Mouse (Mus musculus): ENCODE measurements around the gene Kirrel3. TPM values are rescaled to one million over a fixed set of nuclear protein-coding genes. Genes with fewer than 3 reads are reported as not detected.

The Kirrel3 gene
- polyA plus RNA-seq, 1 experiment from 2014 or later, result 0.06 TPM

- H3K36me3 ChIP-seq (ENCODE audit: control insufficient read depth, insufficient read depth), result no peaks in the 10 kb centered on the region
- ATAC-seq (ENCODE audit: low read depth), result no peak
- WGBS (ENCODE audit: insufficient replicate concordance), result 46% methylated on average over 5 of the region's 5 CpGs
- no peak overlapping the region for H3K4me2 ChIP-seq (ENCODE audit: low read depth, low read length)
- no peak overlapping the region for H3K9ac ChIP-seq (ENCODE audit: low read depth, low read length)
- H3K9me3 ChIP-seq (replicated peaks; ENCODE audit: control insufficient read depth, low read length), result no peaks in the 10 kb centered on the region
- no peaks in the 10 kb centered on the region for H3K27me3 ChIP-seq (ENCODE audit: control insufficient read depth, insufficient read depth, low read depth, low read length)
- H3K4me1 ChIP-seq (ENCODE audit: control insufficient read depth, low read depth, low read length), result no peaks in the 10 kb centered on the region
- H3K4me3 ChIP-seq (ENCODE audit: low read depth, low read length), result no peak overlapping the region
- H3K27ac ChIP-seq (ENCODE audit: low read length), result no peak overlapping the region
These were observed 236.5 kb downstream of the Kirrel3 start for GRCm38 (mm10) chr9:34722198-34722550.

GRCm38 (mm10) chr9:34732507-34732906, 246.8 kb downstream of the Kirrel3 start:
- Histone ChIP-seq H3K9me3 (replicated peaks; ENCODE audit: control insufficient read depth, low read length) (no peaks in the 10 kb centered on the region), H3K4me1 (ENCODE audit: control insufficient read depth, low read depth, low read length) (no peaks in the 10 kb centered on the region), H3K27me3 (ENCODE audit: control insufficient read depth, insufficient read depth, low read depth, low read length) (no peaks in the 10 kb centered on the region), H3K27ac (ENCODE audit: low read length) (no peak overlapping the region), H3K4me2 (ENCODE audit: low read depth, low read length) (no peak overlapping the region), H3K36me3 (ENCODE audit: control insufficient read depth, insufficient read depth) (no peaks in the 10 kb centered on the region), H3K9ac (ENCODE audit: low read depth, low read length) (no peak overlapping the region), H3K4me3 (ENCODE audit: low read depth, low read length) (no peak overlapping the region)
- no peak for ATAC-seq (ENCODE audit: low read depth)
- WGBS (ENCODE audit: insufficient replicate concordance), result 53% methylated on average over 6 of the region's 6 CpGs

GRCm38 (mm10) chr9:34733579-34733978, 247.9 kb downstream of the Kirrel3 start:
- Histone ChIP-seq H3K27me3 (ENCODE audit: control insufficient read depth, insufficient read depth, low read depth, low read length) (no peaks in the 10 kb centered on the region), H3K9me3 (replicated peaks; ENCODE audit: control insufficient read depth, low read length) (no peaks in the 10 kb centered on the region), H3K27ac (ENCODE audit: low read length) (no peak overlapping the region), H3K4me1 (ENCODE audit: control insufficient read depth, low read depth, low read length) (no peaks in the 10 kb centered on the region), H3K9ac (ENCODE audit: low read depth, low read length) (no peak overlapping the region), H3K36me3 (ENCODE audit: control insufficient read depth, insufficient read depth) (no peaks in the 10 kb centered on the region), H3K4me3 (ENCODE audit: low read depth, low read length) (no peak overlapping the region), H3K4me2 (ENCODE audit: low read depth, low read length) (no peak overlapping the region)
- ATAC-seq (ENCODE audit: low read depth), result no peak
- WGBS (ENCODE audit: insufficient replicate concordance), result 43% methylated on average over 6 of the region's 6 CpGs

GRCm38 (mm10) chr9:34734991-34735390, 249.3 kb downstream of the Kirrel3 start:
- no peak overlapping the region for H3K9ac ChIP-seq (ENCODE audit: low read depth, low read length)
- H3K9me3 ChIP-seq (replicated peaks; ENCODE audit: control insufficient read depth, low read length), result no peaks in the 10 kb centered on the region
- 52% methylated on average over 4 of the region's 4 CpGs for WGBS (ENCODE audit: insufficient replicate concordance)
- no peaks in the 10 kb centered on the region for H3K27me3 ChIP-seq (ENCODE audit: control insufficient read depth, insufficient read depth, low read depth, low read length)
- H3K4me3 ChIP-seq (ENCODE audit: low read depth, low read length), result no peak overlapping the region
- no peak for ATAC-seq (ENCODE audit: low read depth)
- no peak overlapping the region for H3K4me2 ChIP-seq (ENCODE audit: low read depth, low read length)
- H3K4me1 ChIP-seq (ENCODE audit: control insufficient read depth, low read depth, low read length), result no peaks in the 10 kb centered on the region
- no peaks in the 10 kb centered on the region for H3K36me3 ChIP-seq (ENCODE audit: control insufficient read depth, insufficient read depth)
- H3K27ac ChIP-seq (ENCODE audit: low read length), result no peak overlapping the region

GRCm38 (mm10) chr9:34739431-34739830, 253.7 kb downstream of the Kirrel3 start:
- no peaks in the 10 kb centered on the region for H3K27me3 ChIP-seq (ENCODE audit: control insufficient read depth, insufficient read depth, low read depth, low read length)
- WGBS (ENCODE audit: insufficient replicate concordance), result 45% methylated on average over 5 of the region's 5 CpGs
- no peak for ATAC-seq (ENCODE audit: low read depth)

GRCm38 (mm10) chr9:34740814-34741213, 255.1 kb downstream of the Kirrel3 start:
- no peak for ATAC-seq (ENCODE audit: low read depth)
- Histone ChIP-seq H3K9me3 (replicated peaks; ENCODE audit: control insufficient read depth, low read length) (no peaks in the 10 kb centered on the region), H3K4me1 (ENCODE audit: control insufficient read depth, low read depth, low read length) (no peaks in the 10 kb centered on the region), H3K27ac (ENCODE audit: low read length) (no peak overlapping the region), H3K27me3 (ENCODE audit: control insufficient read depth, insufficient read depth, low read depth, low read length) (no peaks in the 10 kb centered on the region), H3K36me3 (ENCODE audit: control insufficient read depth, insufficient read depth) (no peaks in the 10 kb centered on the region), H3K4me2 (ENCODE audit: low read depth, low read length) (no peak overlapping the region), H3K9ac (ENCODE audit: low read depth, low read length) (no peak overlapping the region), H3K4me3 (ENCODE audit: low read depth, low read length) (no peak overlapping the region)
- 65% methylated on average over 3 of the region's 3 CpGs for WGBS (ENCODE audit: insufficient replicate concordance)

More at GRCm38 (mm10) chr9:34739431-34739830, 253.7 kb downstream of the Kirrel3 start:
- Histone ChIP-seq H3K36me3 (ENCODE audit: control insufficient read depth, insufficient read depth) (no peaks in the 10 kb centered on the region), H3K4me2 (ENCODE audit: low read depth, low read length) (no peak overlapping the region), H3K4me3 (ENCODE audit: low read depth, low read length) (no peak overlapping the region), H3K9ac (ENCODE audit: low read depth, low read length) (no peak overlapping the region), H3K27ac (ENCODE audit: low read length) (no peak overlapping the region), H3K4me1 (ENCODE audit: control insufficient read depth, low read depth, low read length) (no peaks in the 10 kb centered on the region), H3K9me3 (replicated peaks; ENCODE audit: control insufficient read depth, low read length) (no peaks in the 10 kb centered on the region)

GRCm38 (mm10) chr9:34748003-34748402, 262.3 kb downstream of the Kirrel3 start:
- Histone ChIP-seq H3K4me3 (ENCODE audit: low read depth, low read length) (no peak overlapping the region), H3K9ac (ENCODE audit: low read depth, low read length) (no peak overlapping the region), H3K4me1 (ENCODE audit: control insufficient read depth, low read depth, low read length) (no peaks in the 10 kb centered on the region), H3K36me3 (ENCODE audit: control insufficient read depth, insufficient read depth) (no peaks in the 10 kb centered on the region), H3K27ac (ENCODE audit: low read length) (no peak overlapping the region), H3K9me3 (replicated peaks; ENCODE audit: control insufficient read depth, low read length) (no peaks in the 10 kb centered on the region), H3K4me2 (ENCODE audit: low read depth, low read length) (no peak overlapping the region), H3K27me3 (ENCODE audit: control insufficient read depth, insufficient read depth, low read depth, low read length) (no peaks in the 10 kb centered on the region)
- 27% methylated on average over 2 of the region's 2 CpGs for WGBS (ENCODE audit: insufficient replicate concordance)
- no peak for ATAC-seq (ENCODE audit: low read depth)

GRCm38 (mm10) chr9:34749161-34749560, 263.5 kb downstream of the Kirrel3 start:
- Histone ChIP-seq H3K4me2 (ENCODE audit: low read depth, low read length) (no peak overlapping the region), H3K27me3 (ENCODE audit: control insufficient read depth, insufficient read depth, low read depth, low read length) (no peaks in the 10 kb centered on the region), H3K27ac (ENCODE audit: low read length) (no peak overlapping the region), H3K36me3 (ENCODE audit: control insufficient read depth, insufficient read depth) (no peaks in the 10 kb centered on the region), H3K4me1 (ENCODE audit: control insufficient read depth, low read depth, low read length) (no peaks in the 10 kb centered on the region), H3K4me3 (ENCODE audit: low read depth, low read length) (no peak overlapping the region), H3K9ac (ENCODE audit: low read depth, low read length) (no peak overlapping the region), H3K9me3 (replicated peaks; ENCODE audit: control insufficient read depth, low read length) (no peaks in the 10 kb centered on the region)
- WGBS (ENCODE audit: insufficient replicate concordance), result 66% methylated on average over 7 of the region's 7 CpGs
- ATAC-seq (ENCODE audit: low read depth), result no peak

GRCm38 (mm10) chr9:34749877-34750276, 264.2 kb downstream of the Kirrel3 start:
- no peaks in the 10 kb centered on the region for H3K9me3 ChIP-seq (replicated peaks; ENCODE audit: control insufficient read depth, low read length)
- no peak overlapping the region for H3K4me3 ChIP-seq (ENCODE audit: low read depth, low read length)
- H3K9ac ChIP-seq (ENCODE audit: low read depth, low read length), result no peak overlapping the region
- 57% methylated on average over 4 of the region's 4 CpGs for WGBS (ENCODE audit: insufficient replicate concordance)
- no peak for ATAC-seq (ENCODE audit: low read depth)
- H3K4me1 ChIP-seq (ENCODE audit: control insufficient read depth, low read depth, low read length), result no peaks in the 10 kb centered on the region
- H3K4me2 ChIP-seq (ENCODE audit: low read depth, low read length), result no peak overlapping the region
- H3K36me3 ChIP-seq (ENCODE audit: control insufficient read depth, insufficient read depth), result no peaks in the 10 kb centered on the region
- H3K27me3 ChIP-seq (ENCODE audit: control insufficient read depth, insufficient read depth, low read depth, low read length), result no peaks in the 10 kb centered on the region
- no peak overlapping the region for H3K27ac ChIP-seq (ENCODE audit: low read length)

- no peaks in the 10 kb centered on the region for H3K9me3 ChIP-seq (replicated peaks; ENCODE audit: control insufficient read depth, low read length)
- H3K36me3 ChIP-seq (ENCODE audit: control insufficient read depth, insufficient read depth), result no peaks in the 10 kb centered on the region
- no peaks in the 10 kb centered on the region for H3K4me1 ChIP-seq (ENCODE audit: control insufficient read depth, low read depth, low read length)
- H3K27ac ChIP-seq (ENCODE audit: low read length), result no peak overlapping the region
- 26% methylated on average over 2 of the region's 2 CpGs for WGBS (ENCODE audit: insufficient replicate concordance)
- H3K27me3 ChIP-seq (ENCODE audit: control insufficient read depth, insufficient read depth, low read depth, low read length), result no peaks in the 10 kb centered on the region
- ATAC-seq (ENCODE audit: low read depth), result no peak
- no peak overlapping the region for H3K4me2 ChIP-seq (ENCODE audit: low read depth, low read length)
- no peak overlapping the region for H3K4me3 ChIP-seq (ENCODE audit: low read depth, low read length)
- H3K9ac ChIP-seq (ENCODE audit: low read depth, low read length), result no peak overlapping the region
These were observed 265.2 kb downstream of the Kirrel3 start for GRCm38 (mm10) chr9:34750887-34751286.
